In the genomic region with DNA sequence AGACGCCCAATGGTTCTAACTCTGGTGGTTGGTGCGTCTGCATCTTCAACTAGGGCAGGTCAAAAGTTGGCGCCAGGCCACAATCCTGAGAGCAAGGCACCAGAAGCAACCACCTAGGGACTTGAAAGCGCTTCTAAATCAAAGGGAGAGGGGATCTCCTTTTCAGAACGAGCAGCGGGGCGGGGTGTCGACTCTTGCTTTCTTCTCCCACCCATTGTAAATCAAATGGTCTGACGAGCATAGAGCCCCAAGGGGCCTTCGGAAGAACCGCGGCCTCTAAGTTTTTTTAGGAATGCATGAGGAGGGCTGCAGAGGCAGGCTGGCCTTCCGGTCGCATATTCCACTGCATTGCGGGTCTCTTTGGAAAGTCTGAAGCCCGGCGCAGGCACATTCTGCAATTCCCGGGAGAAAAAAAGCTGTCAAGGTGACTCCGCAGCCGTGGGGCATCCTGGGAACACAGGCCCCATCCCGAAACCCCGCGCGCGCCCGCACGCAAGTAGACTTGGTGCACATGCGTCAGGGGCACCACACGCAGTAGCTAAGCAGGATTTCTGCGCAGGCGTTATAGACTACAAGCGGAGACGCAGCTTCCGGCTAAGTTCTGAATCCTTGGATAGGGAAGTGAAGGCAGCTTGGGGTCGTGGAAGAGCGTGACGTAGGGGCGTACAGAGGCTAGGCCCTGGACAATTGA, we compare ENCODE assay signal across 9 mouse cellular contexts. TPM values are rescaled to one million over a fixed set of nuclear protein-coding genes. Genes with fewer than 3 reads are reported as not detected.
DNase-seq lines count a peak whose midpoint lies in the region; ATAC-seq lines count a peak whose summit lies in the region.
"Had no signal": no experiment of that assay in that cellular context is flagged by ENCODE, and none has a peak within 500 bp of the region (broad histone marks: within the 10 kb centered on the region; RNA-seq: fewer than 3 reads in every experiment).

No protein-coding gene starts in this region.

- H3K27me3 ChIP-seq in intestine, embryonic 16.5 days (replicated peaks; ENCODE audit: control insufficient read depth, insufficient read depth, low read length): no peaks in the 10 kb centered on the region

- ATAC-seq in granulocyte monocyte progenitor cell, adult 5-6 weeks (replicated peaks; ENCODE audit: poor library complexity, severe bottlenecking): peak; percentile 87
- ATAC-seq in intestine, embryonic 16.5 days: peak; percentile 76
- ATAC-seq in megakaryocyte-erythroid progenitor cell, adult 5-6 weeks (replicated peaks; ENCODE audit: low FRiP score, low TSS enrichment, poor library complexity, severe bottlenecking): peak; percentile 74

- intact Hi-C loops in left cerebral cortex, postnatal 25 days (cut with DNase I): loop anchor here (1.0 to 5.0 kb wide), 5 partner anchors 33 to 106 kb away; a partner anchor contains a TSS

- H3K4me3 ChIP-seq in intestine, embryonic 16.5 days (ENCODE audit: low read length): peak overlapping the region; percentile 42
- H3K4me3 ChIP-seq: myocyte had no signal

- H3K4me2 ChIP-seq in intestine, embryonic 16.5 days (ENCODE audit: low read depth, low read length): peak overlapping the region; percentile 72

- H3K27ac ChIP-seq in intestine, embryonic 16.5 days (ENCODE audit: low read length): peak overlapping the region; percentile 61

- WGBS in intestine, embryonic 16.5 days: 3% methylated on average over 38 of the region's 38 CpGs

- peak overlapping the region; percentile 57 for H3K9ac ChIP-seq in intestine, embryonic 16.5 days (ENCODE audit: low read depth, low read length)

- H3K36me3 ChIP-seq in intestine, embryonic 16.5 days (ENCODE audit: control insufficient read depth, insufficient read depth, low read length): no peaks in the 10 kb centered on the region

- DNase-seq in adrenal gland, postnatal 14 days: peak; percentile 93
- DNase-seq in embryo, embryonic 11.5 days (ENCODE audit: low read depth, low spot score): peak; percentile 75
- peak; percentile 92 to 98 for DNase-seq in left cerebral cortex, postnatal 25 days (ENCODE audit: low spot score in 2 of 2)
- DNase-seq in right cerebral cortex, postnatal 36 days (ENCODE audit: low spot score in 2 of 2): peak; percentile 92 to 95
- no peak for DNase-seq in adipocyte (ENCODE audit: low spot score)

- no peaks in the 10 kb centered on the region for H3K9me3 ChIP-seq in intestine, embryonic 16.5 days (ENCODE audit: control insufficient read depth, low read length)

- H3K4me1 ChIP-seq in intestine, embryonic 16.5 days (ENCODE audit: control insufficient read depth, insufficient read depth, low read length): peaks cover 6% of the 10 kb centered on the region; the same call in 1 of the 2 replicates

RNA-seq across cellular contexts. Expression of a gene that starts 3.4 kb away (rescaled TPM):
- 2.1 and 3.0 TPM in 2 replicates for total RNA-seq in adrenal gland, postnatal 14 days (2021)
- not detected in 2 replicates for total RNA-seq in granulocyte monocyte progenitor cell, adult 5-6 weeks (2014; fragmentation: Nextera tagmentation)
- not detected in 2 replicates for total RNA-seq in granulocyte monocyte progenitor cell, adult 5-6 weeks (2017)
- 23.2 and 24.3 TPM in 2 replicates for polyA plus RNA-seq in intestine, embryonic 16.5 days (2015; fragmentation: Nextera tagmentation; extraction: Ambion mirVana)
- 1 to 10 TPM; 1.3 to 1.9 TPM for total RNA-seq in left cerebral cortex, postnatal 25 days (2021)
- not detected in 2 replicates for total RNA-seq in megakaryocyte-erythroid progenitor cell, adult 5-6 weeks (2014; fragmentation: Nextera tagmentation)
- not detected in 2 replicates for total RNA-seq in megakaryocyte-erythroid progenitor cell, adult 5-6 weeks (2017)

RNA-seq across cellular contexts. Expression of a gene that starts 33.6 kb away (rescaled TPM):
- 262 and 266 TPM in 2 replicates for total RNA-seq in adrenal gland, postnatal 14 days (2021)
- 150 and 188 TPM in 2 replicates for total RNA-seq in granulocyte monocyte progenitor cell, adult 5-6 weeks (2014; fragmentation: Nextera tagmentation)
- 33.4 and 56.6 TPM in 2 replicates for total RNA-seq in granulocyte monocyte progenitor cell, adult 5-6 weeks (2017)
- polyA plus RNA-seq in intestine, embryonic 16.5 days (2015; fragmentation: Nextera tagmentation; extraction: Ambion mirVana): 537 and 561 TPM in 2 replicates
- 100 to 1,000 TPM; 710 to 729 TPM for total RNA-seq in left cerebral cortex, postnatal 25 days (2021)
- total RNA-seq in megakaryocyte-erythroid progenitor cell, adult 5-6 weeks (2014; fragmentation: Nextera tagmentation): 5.5 and 17.9 TPM in 2 replicates
- total RNA-seq in megakaryocyte-erythroid progenitor cell, adult 5-6 weeks (2017): 5.7 and 6.8 TPM in 2 replicates

RNA-seq across cellular contexts. Expression of a gene that starts 56.5 kb away (rescaled TPM):
- 7.7 and 9.2 TPM in 2 replicates for total RNA-seq in adrenal gland, postnatal 14 days (2021)
- total RNA-seq in granulocyte monocyte progenitor cell, adult 5-6 weeks (2014; fragmentation: Nextera tagmentation): not detected in 2 replicates
- not detected in 2 replicates for total RNA-seq in granulocyte monocyte progenitor cell, adult 5-6 weeks (2017)
- polyA plus RNA-seq in intestine, embryonic 16.5 days (2015; fragmentation: Nextera tagmentation; extraction: Ambion mirVana): 1.8 and 2.0 TPM in 2 replicates
- total RNA-seq in left cerebral cortex, postnatal 25 days (2021): 100 to 1,000 TPM; 293 to 301 TPM
- total RNA-seq in megakaryocyte-erythroid progenitor cell, adult 5-6 weeks (2014; fragmentation: Nextera tagmentation): not detected in 2 replicates
- total RNA-seq in megakaryocyte-erythroid progenitor cell, adult 5-6 weeks (2017): not detected in 2 replicates
- polyA plus RNA-seq: myocyte had no signal

Comparison
In these comparisons a context has a peak if more than half of its experiments do, and no peak if none do; other contexts are left out.
1. RNA of a gene that starts 56.5 kb away (total RNA-seq): 293 to 301 TPM in left cerebral cortex, postnatal 25 days; 7.7 to 9.2 TPM in adrenal gland, postnatal 14 days, not detected in granulocyte monocyte progenitor cell, adult 5-6 weeks and not detected in megakaryocyte-erythroid progenitor cell, adult 5-6 weeks; every median in the first group is over 10 times any median in the second.
2. Peak in every context shown above with its lines, with median percentiles within 50 percentile points of each other: ATAC-seq.